Mouse (Mus musculus): ENCODE results near the gene Wap.

Gene Wap

DNA sequence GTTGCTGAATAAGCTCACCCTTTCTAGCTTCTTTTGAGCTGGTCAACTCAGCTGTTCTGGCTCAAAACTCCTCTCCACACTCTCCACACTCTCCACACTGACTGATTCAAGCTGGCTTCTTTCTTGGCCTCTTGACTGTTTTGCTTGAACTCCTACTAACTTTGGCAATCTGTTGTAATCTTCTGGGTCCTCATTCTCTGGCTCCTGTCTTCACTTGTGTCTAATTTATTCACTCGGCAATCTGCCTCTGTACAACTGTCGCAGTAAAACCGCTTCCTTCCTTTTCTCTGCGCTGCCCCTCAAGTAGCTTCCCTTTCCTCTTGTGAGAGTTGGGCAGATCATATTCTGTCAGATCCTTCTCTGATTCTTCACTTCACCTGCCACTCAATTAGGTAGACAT lies 10.7 kb downstream of the Wap start:
- no peak for DNase-seq (ENCODE audit: low read depth, low spot score)

DNA sequence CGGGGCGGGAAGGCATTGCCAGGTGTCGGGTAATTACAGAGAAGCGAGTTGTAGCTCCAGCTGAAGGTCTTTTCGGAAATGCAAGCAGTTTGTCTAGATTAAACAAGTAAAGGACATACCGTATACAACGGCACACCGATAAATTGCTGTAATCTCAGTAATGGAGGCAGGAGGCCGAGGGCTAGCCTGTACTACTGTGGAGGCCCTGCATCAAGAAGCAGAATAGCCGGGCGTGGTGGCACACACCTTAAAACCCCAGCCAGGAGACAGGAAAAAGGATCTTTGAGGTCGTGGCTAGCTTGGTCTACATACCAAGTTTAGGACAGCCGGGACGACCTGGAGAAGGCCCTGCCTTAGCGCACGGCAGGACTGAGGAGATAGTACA lies 12.1 kb downstream of the Wap start:
- no peak for DNase-seq (ENCODE audit: low read depth, low spot score)

DNA sequence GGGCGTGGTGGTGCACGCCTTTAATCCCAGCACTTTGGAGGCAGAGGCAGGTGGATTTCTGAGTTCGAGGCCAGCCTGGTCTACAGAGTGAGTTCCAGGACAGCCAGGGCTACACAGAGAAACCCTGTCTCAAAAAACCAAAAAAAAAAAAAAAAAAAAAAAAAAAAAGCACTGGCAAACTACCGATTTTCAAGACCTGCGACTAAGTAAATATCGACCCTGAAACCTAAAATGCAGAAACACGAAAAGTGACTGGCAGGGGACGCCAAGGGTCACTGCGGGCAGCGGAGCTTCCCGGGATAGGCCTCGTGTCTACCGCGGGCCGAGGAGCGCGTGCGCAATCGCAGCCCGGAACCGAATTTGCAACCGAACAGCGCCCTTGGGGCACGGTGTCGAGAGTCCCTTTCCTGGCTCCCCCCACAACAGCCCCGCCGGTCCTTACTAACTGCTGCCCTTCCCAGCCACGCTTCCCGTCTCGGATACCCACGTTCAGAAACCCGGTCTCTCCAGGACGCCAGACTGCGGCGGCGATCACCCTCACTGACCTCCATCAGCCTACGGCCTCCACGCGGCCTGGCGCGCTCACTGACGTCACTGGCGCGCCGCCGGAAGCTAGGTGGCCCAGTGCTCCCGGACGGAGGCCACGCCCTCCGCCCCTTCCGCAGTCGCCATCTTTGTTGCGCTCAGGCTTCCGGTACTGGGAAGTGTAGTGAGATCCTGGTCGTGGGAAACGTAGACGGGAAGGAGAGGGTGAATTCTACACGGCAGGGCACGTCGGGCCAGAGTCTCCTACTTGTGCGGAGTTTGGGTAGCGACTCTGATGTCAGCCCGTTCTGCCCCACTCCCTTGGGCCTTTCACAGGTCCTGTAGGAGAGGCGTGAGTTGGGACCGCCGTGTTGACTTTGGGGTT lies 12.7 kb downstream of the Wap start, which contains the start of gene Tbrg4:
Tbrg4 (minus strand) TSS at position 590 of the 910 bp plus-strand sequence.
- DNase-seq (ENCODE audit: low read depth, low spot score): peak; percentile 94

DNA sequence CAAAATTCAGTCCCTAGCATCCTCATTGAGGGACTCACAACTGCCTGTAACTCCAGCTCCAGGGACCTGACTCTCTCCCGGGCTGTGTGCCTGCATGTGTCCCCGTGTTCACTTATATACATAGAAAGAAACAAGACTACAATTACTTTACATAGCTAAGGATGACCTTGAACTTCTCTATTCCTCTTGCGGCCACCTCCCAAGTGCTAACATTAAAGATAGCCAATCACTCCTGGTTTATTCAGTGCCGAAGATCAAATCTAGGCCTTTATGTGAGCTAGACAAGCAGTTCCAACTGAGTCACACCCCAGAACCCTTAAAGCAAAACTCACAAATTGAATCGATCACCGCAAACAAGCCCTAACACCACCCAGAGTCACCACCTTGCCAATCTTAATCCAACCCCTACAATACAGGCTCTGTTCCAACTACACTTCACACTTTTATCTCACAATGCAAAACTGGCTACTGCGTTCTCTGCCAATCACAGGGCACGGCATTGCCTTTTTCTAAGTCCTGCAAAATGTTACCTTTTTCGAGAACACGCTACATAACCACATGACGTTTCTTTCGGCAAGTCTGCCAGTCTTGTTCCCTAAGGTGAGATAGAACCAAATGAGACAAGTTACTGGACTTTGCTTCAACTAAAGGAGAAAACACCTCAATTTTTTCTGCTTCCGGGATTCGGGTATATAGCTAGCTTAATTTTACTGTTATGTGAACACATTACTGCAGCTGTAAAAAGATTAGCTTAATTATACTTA lies 13.6 kb downstream of the Wap start:
- no peak for DNase-seq (ENCODE audit: low read depth, low spot score)

DNA sequence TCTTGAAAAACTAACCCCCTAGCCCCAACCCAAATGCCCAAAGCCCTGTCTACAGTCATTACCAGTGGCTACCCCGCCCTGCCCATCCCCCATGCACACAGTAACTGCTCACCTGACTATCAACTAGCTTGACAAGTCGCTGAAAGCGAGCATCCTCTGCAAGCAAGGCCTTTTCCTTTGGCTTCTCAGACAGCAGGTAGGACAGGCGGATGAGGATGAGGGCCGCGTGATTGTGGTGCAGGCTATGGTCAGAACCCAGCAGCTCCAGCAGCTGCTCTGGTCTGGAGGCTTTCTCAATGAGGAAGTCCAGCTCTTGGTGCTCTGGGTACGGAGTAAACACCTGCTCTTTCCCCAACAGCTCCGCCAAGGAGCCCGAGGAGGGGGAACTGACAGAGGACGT lies 14.7 kb downstream of the Wap start:
- no peak for DNase-seq (ENCODE audit: low read depth, low spot score)

DNA sequence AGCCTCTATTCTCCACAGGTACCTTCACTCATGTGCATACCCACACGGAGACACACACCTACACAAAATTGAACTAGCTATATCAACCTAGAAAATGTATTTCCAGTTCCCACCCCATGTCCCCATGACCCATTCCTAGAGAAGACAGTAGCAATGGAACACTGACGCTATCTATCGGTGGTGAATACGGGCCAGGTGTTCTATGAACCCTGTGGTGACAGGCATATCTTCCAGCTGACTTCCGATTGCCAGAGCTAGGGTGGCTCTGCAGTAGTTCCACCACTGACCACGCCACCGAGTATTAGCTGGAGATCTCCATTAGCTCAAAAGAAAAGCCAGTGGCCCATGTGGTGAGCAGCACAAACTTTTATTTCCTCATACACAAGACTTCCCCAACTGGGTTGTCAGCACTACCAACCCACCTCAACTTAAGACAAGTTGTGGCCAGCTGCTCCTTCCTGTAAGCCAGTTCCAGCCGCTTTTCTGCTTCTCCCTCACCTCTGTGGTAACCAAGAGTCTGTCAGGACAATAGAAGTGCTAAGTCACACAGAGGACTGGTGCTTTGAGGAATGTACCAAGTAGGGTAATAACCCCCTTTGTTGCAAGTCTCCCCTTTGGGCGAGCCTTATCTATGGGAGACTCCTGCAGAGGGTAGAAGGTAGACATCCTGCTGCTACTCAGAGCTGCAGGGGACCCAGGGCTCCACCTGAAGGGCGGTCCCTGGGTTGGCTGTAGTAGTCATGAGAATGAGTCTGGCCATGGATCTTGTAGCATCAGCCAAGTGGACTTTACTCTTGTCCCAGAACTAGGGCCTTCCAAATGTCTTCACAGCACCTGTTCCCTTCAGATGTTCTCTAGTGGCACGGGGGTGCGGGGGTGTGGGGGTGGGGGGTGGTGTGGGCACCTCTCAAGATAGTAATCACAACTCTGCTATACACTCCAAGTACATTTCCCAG lies 22.9 kb downstream of the Wap start:
- no peak for DNase-seq (ENCODE audit: low read depth, low spot score)

DNA sequence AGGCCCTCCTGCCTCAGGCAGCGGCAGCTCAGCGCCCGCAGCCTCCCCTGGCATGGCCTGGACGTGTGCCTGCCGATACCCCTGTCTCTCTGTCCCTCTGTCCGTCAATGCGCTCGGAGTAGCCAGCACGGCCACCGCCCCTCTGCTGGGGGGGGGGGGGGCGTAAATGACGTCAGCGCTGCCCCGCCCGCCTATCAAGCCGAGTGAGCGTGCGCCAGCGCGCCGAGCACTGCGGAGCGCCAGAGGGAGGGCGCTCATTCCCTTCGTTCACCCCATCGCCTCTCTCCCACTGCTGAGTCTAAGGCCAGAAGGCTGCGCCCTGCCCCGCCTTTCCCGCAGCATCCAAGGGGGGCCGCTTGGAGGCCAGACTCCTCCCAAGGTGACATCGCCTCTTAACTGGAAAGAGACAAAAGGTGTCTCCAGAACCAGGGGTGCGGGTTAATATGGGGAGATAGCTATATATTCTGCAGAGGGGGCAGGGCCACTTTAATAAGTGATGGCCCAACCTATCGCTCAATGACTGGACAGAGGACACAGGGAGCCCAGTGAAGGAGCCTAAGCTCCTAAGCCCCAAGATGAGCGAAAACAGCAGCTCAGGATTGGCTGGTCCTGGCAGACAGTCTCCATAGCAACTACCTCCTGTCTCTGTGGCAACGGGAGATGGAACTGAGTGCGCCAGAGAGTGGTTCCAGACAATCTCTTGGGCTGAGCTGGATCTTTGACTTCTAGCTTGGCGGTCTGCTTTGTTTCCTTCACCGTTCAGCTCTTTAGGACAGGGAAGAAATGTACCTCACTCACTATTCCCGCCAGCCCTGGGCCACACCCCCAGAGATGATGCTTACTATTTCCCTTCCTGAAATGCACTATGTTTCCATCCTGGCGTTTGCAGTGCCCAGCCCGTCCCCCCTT lies 32.7 kb downstream of the Wap start, which contains the start of gene Nacad:
Nacad (minus strand) TSS at position 563 of the 909 bp plus-strand sequence.
- no peak for DNase-seq (ENCODE audit: low read depth, low spot score)

DNA sequence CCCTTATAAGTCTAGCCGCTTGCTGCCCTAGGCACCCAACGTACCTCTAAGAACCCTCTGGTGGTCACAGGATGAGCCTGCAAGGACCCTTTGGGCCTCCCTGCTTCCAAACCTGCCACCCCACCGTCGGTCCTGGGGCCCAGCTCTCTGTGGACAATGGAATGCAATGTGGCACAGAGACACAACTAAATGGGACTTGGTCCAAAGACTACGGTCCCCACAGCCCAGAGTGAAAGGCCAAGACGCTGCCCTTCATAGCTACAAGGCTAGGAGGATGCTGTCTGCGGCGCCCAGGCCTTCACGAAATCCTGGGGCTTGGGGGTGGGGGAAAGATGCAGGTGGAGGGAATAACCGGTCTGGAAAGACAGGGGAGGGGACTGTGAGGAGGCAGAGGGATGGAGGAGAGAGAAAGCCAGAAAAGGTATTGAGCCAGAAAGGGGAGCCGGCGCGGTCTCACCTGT lies 33.4 kb downstream of the Wap start:
- no peak for DNase-seq (ENCODE audit: low read depth, low spot score)

DNA sequence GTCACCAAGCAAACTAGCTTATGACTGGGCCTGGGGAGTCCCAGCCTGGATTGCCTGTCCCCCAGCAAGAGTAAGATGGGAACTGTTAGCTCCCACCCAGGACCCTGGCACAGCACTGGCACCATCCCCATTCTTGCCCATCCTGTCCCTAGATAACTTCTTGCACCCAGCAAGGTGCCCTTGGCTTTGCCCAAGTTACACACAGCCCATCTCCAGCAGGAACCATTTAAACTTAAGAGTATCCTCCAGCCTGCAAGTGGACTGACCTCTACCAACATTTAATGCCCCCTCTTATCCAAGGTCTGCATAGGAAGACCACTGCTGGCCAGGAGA lies 33.9 kb downstream of the Wap start:
- no peak for DNase-seq (ENCODE audit: low read depth, low spot score)

DNA sequence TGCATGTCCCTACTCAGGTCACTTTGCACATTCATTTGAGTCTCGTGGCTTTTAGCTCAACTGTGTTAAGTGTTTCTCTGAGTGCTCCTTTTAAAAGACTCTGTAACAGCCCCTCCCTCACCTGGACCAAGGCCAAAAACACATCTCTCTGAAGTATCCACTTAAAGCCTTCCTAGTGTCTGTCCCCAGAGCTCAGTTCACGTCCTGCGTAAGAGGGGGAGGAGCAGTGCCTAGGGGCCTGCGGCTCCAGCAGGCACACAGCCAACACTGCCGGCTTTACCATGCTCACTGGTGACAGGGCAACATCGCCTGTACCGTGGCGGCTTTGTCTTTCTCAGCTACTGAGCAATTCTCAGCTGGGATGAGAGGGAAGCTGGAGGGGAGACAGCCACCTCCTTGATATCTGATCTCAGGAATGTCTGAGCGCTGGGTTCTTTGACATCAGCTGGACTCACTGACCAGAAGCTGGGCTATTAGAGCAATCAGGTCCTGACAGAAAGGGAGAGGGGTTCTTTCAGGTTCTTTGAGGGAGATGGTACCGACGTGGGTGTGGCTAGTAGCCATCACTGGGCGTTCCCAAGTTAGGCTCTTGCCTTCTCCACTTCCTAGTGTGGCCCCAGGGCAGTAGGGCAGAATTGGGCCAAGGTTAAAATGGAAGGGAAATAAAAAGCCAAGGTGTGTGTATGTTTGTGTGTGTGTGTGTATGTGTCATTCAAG lies 34.4 kb downstream of the Wap start:
- DNase-seq (ENCODE audit: low read depth, low spot score): no peak

DNA sequence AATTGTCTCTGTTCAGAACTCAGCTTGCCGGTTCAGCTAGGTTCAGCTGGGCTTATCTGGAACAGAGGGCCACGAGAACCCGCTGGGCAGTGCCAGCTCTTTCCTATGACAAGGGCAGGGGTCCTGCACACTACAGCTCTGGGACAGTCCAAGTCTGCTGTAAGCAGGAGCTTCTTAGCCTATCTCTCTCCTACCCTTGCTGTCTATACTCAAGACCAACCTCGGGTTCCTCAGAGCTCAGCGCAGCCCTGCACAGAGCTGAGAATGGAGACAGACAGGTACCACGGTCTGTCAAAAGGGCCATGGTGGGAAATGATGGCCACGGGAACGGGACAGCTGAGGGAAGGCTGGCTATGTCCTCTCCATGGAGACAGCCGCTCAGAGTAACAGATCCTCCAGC lies 35.2 kb downstream of the Wap start:
- DNase-seq (ENCODE audit: low read depth, low spot score): no peak

DNA sequence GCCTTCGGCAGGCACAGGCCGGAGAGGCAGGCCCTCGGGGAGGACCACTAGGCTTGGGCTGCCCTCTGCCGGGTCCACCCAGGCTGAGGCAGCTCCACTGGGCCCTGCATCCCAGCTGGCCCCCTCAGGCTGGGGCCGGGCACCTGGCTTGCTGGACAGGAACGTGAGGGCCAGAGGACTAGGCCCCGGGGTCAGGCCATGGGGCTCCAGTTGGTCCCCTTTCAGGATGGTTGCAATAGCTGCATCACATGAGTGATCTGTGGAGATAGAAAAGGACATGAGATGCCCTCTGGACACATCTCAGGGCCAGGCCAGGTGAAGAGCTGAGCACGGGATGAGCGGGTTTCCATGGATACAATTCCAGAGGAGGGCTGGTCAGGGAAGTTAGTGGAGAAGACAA lies 35.8 kb downstream of the Wap start:
- no peak for DNase-seq (ENCODE audit: low read depth, low spot score)

DNA sequence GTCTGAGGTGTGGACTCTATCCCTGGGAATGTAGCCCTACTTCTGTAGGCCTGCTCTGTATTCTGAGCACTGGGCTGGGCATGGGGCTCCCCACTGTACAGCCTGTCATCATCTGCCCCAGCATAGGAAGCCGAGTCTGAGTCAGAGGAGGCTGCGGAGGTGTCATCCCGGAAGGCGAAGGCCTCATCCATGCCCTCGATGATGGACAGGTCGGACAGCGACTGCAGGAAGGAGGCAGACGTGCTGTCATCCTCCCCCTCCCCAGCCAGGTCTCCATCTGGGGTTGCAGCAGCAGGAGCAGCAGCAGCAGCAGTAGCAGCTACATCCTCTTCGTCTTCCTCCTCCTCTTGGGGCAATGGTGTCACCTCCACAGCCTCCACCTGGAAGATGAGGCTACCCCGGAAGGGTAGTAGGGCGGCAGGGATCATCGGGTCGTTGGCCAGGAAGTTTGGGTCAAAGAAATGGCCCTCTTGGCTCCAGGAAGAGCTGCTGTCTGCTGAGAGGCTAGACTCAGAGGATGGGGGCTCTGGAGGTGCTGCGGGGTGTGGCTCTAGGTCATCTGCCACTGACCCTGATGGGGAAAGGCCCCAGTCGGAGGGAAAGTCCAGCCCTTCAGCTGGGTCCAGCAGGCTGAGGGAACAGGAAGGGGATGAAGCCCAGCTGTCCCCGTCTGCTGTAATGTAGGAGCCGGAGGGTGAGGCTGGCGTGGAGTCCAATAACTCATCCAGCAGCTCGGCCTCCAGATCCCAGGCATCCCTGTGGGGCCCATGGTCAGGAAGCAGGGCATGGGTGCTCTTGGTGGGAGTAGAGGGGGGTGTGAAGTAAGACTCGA lies 36.6 kb downstream of the Wap start:
- DNase-seq (ENCODE audit: low read depth, low spot score): no peak

DNA sequence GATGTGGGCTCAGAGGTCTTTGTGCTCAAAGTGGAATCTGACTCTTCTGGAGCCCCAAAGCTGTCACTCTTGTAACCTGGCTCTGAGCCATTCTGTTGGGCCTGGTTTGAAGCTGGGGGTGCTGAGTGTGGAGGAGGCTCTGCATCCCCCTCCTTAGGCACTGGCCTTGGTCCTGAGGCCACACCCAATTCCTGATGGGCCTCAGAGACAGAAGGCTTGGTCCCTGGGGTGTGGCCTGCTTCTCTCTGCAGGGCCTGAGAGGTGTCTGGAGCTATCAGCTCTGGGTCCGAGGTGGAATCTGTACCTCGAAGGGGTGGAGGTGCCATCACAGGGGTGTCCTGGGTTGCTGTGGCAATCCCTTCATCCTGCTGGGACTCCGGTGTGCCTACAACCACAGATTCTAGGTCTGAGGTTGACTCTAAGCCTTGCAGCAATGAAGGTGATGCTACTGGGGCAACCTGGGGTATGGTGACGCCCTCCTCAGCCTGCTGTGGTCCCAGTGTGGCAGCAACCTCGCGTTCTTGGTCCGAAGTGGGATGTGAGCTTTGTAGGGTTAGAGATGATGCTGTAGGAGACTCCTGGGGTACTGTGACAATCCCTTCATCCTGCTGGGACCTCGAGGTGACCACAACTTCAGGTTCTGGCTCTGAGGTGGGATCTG lies 38.0 kb downstream of the Wap start:
- DNase-seq (ENCODE audit: low read depth, low spot score): no peak

DNA sequence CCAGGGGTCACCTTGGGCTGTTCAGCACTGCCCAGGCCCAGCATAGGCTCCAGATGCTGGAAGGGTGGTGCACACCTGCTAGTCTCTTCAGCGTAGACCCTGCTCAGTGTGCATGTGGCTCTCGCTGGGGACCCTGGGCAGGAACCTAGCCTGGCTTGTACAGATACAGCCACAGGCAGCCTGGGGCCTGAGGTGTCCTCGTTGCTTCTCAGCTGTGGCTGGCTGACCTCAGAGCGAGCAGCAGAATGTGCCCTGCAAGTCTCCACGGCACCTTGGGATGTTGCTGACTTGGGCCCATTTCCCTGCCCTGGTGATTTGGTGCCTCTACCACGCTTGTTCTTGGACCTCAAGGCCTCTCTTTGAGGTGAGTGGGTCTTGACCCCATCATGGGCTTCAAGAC lies 38.6 kb downstream of the Wap start:
- no peak for DNase-seq (ENCODE audit: low read depth, low spot score)

DNA sequence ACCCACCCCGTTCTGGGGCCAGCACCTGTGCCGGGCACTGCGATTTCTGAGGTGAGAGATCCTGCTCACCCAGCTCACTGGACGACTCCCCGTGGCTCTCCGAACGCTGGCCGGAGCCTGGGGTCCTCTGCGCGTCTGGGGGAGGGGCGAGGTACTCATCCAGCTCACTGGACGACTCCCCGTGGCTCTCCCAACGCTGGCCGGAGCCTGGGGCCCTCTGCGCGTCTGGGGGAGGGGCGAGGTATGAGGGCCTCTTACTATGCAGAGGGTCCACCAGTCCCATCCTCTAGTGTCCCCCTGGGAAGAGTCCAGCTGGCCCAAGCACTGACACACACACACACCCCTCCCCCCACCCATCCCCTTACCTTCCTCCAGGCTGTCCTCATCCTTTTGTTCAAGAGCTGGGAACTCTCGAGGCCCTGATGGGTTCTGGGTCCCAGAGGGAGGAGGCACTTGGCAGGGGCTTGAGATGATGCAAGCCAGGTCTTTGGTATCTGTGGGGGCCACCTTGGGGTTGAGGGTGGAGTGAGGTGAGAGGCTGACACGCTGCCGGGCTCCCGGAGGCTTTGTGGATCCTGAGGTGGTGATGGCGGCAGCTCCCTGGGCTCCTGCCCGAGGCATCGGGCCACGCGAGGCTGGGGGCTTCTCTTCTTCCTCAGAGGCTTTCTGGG lies 39.3 kb downstream of the Wap start:
- no peak for DNase-seq (ENCODE audit: low read depth, low spot score)

DNA sequence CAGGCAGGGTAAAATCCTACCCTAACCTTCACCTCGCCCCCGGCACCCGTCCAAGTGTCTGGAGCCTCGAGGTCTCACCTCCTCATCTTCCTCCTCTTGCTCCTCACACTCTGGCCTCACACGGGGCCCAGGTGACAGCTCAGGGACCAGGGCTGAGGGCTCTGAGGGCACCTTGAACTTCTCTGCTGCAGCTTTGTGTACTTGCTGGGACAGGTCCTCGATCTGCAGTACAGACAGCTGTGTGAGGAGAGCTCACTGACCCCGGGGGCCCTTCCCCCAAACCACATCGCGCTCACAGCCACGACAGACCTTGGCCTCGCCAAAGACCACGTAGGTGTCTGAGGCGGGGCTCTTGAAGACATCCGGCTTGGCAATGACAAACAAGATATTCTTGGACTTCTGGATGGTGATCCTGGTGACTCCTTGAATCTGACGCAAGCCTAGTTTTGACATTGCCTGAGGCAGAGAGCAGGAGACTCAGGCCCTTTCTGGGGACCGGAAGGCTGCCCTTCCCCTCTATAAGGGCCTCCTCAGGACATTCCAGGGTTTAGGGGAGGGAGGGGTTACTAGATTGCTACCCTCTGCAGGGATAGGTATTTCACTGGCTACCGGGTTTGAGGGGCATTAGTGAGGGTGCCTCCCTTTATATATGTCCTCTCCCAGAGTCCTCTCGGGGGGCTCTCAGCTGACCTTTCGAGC lies 40.1 kb downstream of the Wap start:
- DNase-seq (ENCODE audit: low read depth, low spot score): peak; percentile 32

Measured in skeletal muscle tissue, adult 2 months (tissue).